Mouse (Mus musculus): ENCODE data around the gene Gm10181. TPM values are rescaled to one million over a fixed set of nuclear protein-coding genes. Genes with fewer than 3 reads are reported as not detected.

Gm10181 gene
- total and polyA plus RNA-seq, 3 experiments = not detected

DNA sequence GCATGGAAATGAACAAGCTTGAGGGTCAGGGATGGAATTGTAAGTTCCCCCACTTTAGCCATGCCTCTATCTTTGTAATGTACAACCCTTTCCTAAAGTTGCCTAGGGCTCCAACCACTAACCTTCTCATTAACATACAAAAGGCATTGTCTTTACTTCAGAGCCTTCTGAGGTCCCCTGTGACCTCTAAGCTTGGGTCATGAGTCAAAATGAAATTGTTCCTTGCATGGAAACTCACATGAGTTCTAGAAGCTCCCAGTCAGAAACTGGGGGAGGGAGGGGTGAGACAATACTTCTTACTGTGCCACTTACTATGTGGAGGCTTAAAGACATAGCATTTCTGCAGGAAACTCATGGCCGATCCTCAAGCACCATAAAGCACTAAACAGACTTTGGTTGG is 16.6 kb upstream of the Gm10181 start:
- Histone ChIP-seq H3K4me3 (replicated peaks in 1 of 3; ENCODE audit: low read depth in 2 of 3, low read length in 2 of 3, poor library complexity in 1 of 3) (no peak overlapping the region), H3K9me3 (replicated peaks; ENCODE audit: low read length) (no peaks in the 10 kb centered on the region), H3K27ac (ENCODE audit: insufficient read depth, low read depth) (no peak overlapping the region), H3K9ac (ENCODE audit: insufficient read depth, low read depth) (no peak overlapping the region), H3K27me3 (replicated peaks) (no peaks in the 10 kb centered on the region), H3K79me2 (replicated peaks; ENCODE audit: control insufficient read depth, extremely low read depth, insufficient read depth, poor library complexity, severe bottlenecking) (no peaks in the 10 kb centered on the region), H3K4me2 (ENCODE audit: insufficient read depth, low read depth, poor library complexity, severe bottlenecking) (no peak overlapping the region), H3K4me1 (ENCODE audit: control insufficient read depth in 1 of 2, insufficient read depth in 2 of 2) (peaks cover 6 to 25% of the 10 kb centered on the region in 2 experiments), H3K36me3 (replicated peaks in 1 of 2; ENCODE audit: control insufficient read depth in 1 of 2, insufficient read depth in 1 of 2, low read length in 1 of 2) (no peaks in the 10 kb centered on the region)
- TF ChIP-seq RCOR1 (conservative IDR thresholded peaks at IDR 0.05; ENCODE audit: low read depth, low read length) (peak; percentile 69; the same call in 1 of the 2 replicates), TCF12 (IDR thresholded peaks at IDR 0.05; ENCODE audit: low read depth, low read length) (peak; percentile 56; the same call in 1 of the 2 replicates), KAT2A (IDR thresholded peaks at IDR 0.05; ENCODE audit: insufficient replicate concordance, low read length) (0 out of 2 replicates have a peak, but pooled peaks have one; percentile 62), CHD1 (IDR thresholded peaks at IDR 0.05; ENCODE audit: low read depth, low read length) (no peak), USF2 (conservative IDR thresholded peaks at IDR 0.05; ENCODE audit: low read depth, low read length) (no peak), RAD21 (IDR thresholded peaks at IDR 0.05; ENCODE audit: low read depth, low read length) (no peak), MAFK (IDR thresholded peaks at IDR 0.05; ENCODE audit: insufficient replicate concordance, low read length) (peak; percentile 63; the same call in 1 of the 2 replicates), PAX5 (IDR thresholded peaks at IDR 0.05; ENCODE audit: low read length) (no peak), ZC3H11A (IDR thresholded peaks at IDR 0.05; ENCODE audit: low read depth, low read length) (no peak), MYC (IDR thresholded peaks at IDR 0.05; ENCODE audit: low read depth, low read length) (no peak), ZKSCAN1 (IDR thresholded peaks at IDR 0.05; ENCODE audit: borderline replicate concordance, low read depth, low read length) (no peak), JUN (IDR thresholded peaks at IDR 0.05; ENCODE audit: insufficient read depth, low read depth, low read length) (peak; percentile 84), POLR2AphosphoS2 (IDR thresholded peaks at IDR 0.05; ENCODE audit: low read depth, low read length) (no peak), EP300 (IDR thresholded peaks at IDR 0.05; ENCODE audit: low read length) (peak; percentile 96), HCFC1 (IDR thresholded peaks at IDR 0.05; ENCODE audit: low read depth, low read length) (no peak), USF1 (IDR thresholded peaks at IDR 0.05; ENCODE audit: low read depth, low read length) (no peak), JUND (conservative IDR thresholded peaks at IDR 0.05; ENCODE audit: low read depth, low read length) (peak; percentile 93), BHLHE40 (IDR thresholded peaks at IDR 0.05; ENCODE audit: low read depth, low read length) (peak; percentile 94), UBTF (IDR thresholded peaks at IDR 0.05; ENCODE audit: low read depth, low read length) (no peak), ETS1 (conservative IDR thresholded peaks at IDR 0.05; ENCODE audit: low read depth, low read length) (peak; percentile 82), GABPA (IDR thresholded peaks at IDR 0.05; ENCODE audit: insufficient replicate concordance, low read depth, low read length) (no peak), CHD2 (IDR thresholded peaks at IDR 0.05; ENCODE audit: low read length) (peak; percentile 66; the same call in 1 of the 2 replicates), IRF4 (IDR thresholded peaks at IDR 0.05; ENCODE audit: low read depth, low read length) (peak; percentile 92), CTCF (conservative IDR thresholded peaks at IDR 0.05 in 1 of 2, IDR thresholded peaks at IDR 0.05 in 1 of 2; ENCODE audit: low read depth in 2 of 2, low read length in 2 of 2) (no peak), MAZ (IDR thresholded peaks at IDR 0.05; ENCODE audit: low read depth, low read length) (peak; percentile 34; the same call in 1 of the 2 replicates), MAX (IDR thresholded peaks at IDR 0.05; ENCODE audit: low read length) (no peak), ZNF384 (IDR thresholded peaks at IDR 0.05; ENCODE audit: low read depth, low read length) (no peak), MEF2A (IDR thresholded peaks at IDR 0.05; ENCODE audit: borderline replicate concordance, low read depth, low read length) (peak; percentile 72; the same call in 1 of the 2 replicates)
- peak; percentile 80 for DNase-seq (ENCODE audit: extremely low read depth)
- in situ Hi-C loops (cut with MboI; ENCODE audit: low pct_ligation_motif_present, low pct_unique_long_range_greater_than_20kb, low sequenced_read_pairs) (no loop called here), dilution Hi-C loops (cut with MboI; ENCODE audit: extremely low pct_ligation_motif_present, extremely low pct_unique_long_range_greater_than_20kb, low sequenced_read_pairs) (no loop called here)

Data from CH12.LX (cell line).